Comparison of ENCODE assay signal across 8 mouse cellular contexts in the genomic region with DNA sequence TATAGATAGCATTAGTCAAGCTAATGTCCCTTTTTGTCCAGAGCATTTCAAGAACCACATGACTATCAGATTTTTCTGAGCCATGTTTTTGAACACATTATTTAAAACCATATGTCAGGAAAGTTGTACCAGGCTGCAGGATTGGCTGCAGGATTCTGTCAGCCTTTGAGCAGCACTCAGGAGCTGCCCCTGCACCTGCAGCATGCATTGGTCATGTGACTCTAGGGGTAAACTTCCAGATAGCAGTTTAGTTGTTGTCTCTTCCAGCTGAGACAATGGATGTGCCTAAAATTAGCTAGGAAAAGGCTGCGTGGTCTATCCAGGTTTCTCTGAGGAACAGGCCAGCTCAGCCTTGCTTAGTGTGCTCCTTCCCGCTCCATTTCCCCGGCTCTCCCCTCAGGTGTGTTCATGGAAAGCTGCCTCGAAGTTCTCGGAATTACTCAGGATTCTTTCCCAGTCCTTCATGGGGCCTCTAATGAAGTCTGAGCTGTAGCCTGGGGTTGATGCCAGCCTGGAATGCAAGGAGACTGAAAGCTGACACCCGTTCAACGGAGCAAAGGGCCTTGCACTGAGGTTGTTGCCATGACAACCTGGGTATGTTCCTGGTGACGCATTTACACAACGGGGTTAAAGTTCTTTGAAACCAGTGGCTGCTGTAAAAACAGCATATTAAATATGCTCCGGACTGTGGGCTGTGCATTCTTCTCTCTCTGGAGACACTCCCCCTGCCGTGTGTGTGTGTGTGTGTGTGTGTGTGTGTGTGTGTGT.
DNase-seq lines count a peak whose midpoint lies in the region; ATAC-seq lines count a peak whose summit lies in the region.

No protein-coding gene starts in this region.

- peak overlapping the region; percentile 10 for H3K4me2 ChIP-seq in forebrain, embryonic 16.5 days (ENCODE audit: low read length)
- no peak overlapping the region for H3K4me2 ChIP-seq in hindbrain, embryonic 11.5 days (replicated peaks; ENCODE audit: low read depth, low read length)

- peak overlapping the region; percentile 61; the same call in 1 of the 2 replicates for H3K27ac ChIP-seq in forebrain, embryonic 16.5 days (ENCODE audit: low read length)
- peak overlapping the region; percentile 52; the same call in 1 of the 2 replicates for H3K27ac ChIP-seq in hindbrain, embryonic 11.5 days (ENCODE audit: low read depth, low read length)
- H3K27ac ChIP-seq in midbrain, embryonic 10.5 days (replicated peaks): peak overlapping the region; percentile 86

- no peak overlapping the region for H3K4me3 ChIP-seq in forebrain, embryonic 16.5 days (replicated peaks; ENCODE audit: low read length)
- H3K4me3 ChIP-seq in hindbrain, embryonic 11.5 days (ENCODE audit: low read depth, low read length): no peak overlapping the region
- H3K4me3 ChIP-seq in midbrain, embryonic 10.5 days: peak overlapping the region; percentile 38

- H3K27me3 ChIP-seq in forebrain, embryonic 16.5 days (replicated peaks; ENCODE audit: control insufficient read depth, insufficient read depth, low read length): no peaks in the 10 kb centered on the region
- no peaks in the 10 kb centered on the region for H3K27me3 ChIP-seq in hindbrain, embryonic 11.5 days (ENCODE audit: control insufficient read depth, insufficient read depth, low read length)
- no peaks in the 10 kb centered on the region for H3K27me3 ChIP-seq in midbrain, embryonic 10.5 days (ENCODE audit: low read depth, poor library complexity, severe bottlenecking)

- DNase-seq in NIH3T3 (ENCODE audit: low read depth): peak; percentile 98
- DNase-seq in adrenal gland, postnatal 36 days: peak; percentile 85 to 86
- DNase-seq in hindbrain, embryonic 11.5 days (ENCODE audit: low spot score): peak; percentile 86
- peak; percentile 30 to 38 for DNase-seq in layer of hippocampus, postnatal 10 days (ENCODE audit: low spot score in 2 of 2)
- peak; percentile 81 for DNase-seq in midbrain, embryonic 10.5 days (ENCODE audit: low spot score)
- DNase-seq in testis, postnatal 14 days (ENCODE audit: low spot score): peak; percentile 56
- DNase-seq in spleen, postnatal 4 days (ENCODE audit: low spot score in 2 of 2): no peak

- no peaks in the 10 kb centered on the region for H3K36me3 ChIP-seq in forebrain, embryonic 16.5 days (ENCODE audit: control insufficient read depth, insufficient read depth)
- no peaks in the 10 kb centered on the region for H3K36me3 ChIP-seq in hindbrain, embryonic 11.5 days (ENCODE audit: control insufficient read depth, insufficient read depth, low read length)
- no peaks in the 10 kb centered on the region for H3K36me3 ChIP-seq in midbrain, embryonic 10.5 days

- ATAC-seq in forebrain, embryonic 16.5 days: peak; percentile 91
- peak; percentile 90 for ATAC-seq in hindbrain, embryonic 11.5 days (ENCODE audit: low FRiP score)

- H3K4me1 ChIP-seq in forebrain, embryonic 16.5 days (replicated peaks; ENCODE audit: control insufficient read depth, insufficient read depth, low read length): peaks cover 12% of the 10 kb centered on the region
- peaks cover 6% of the 10 kb centered on the region; the same call in 1 of the 2 replicates for H3K4me1 ChIP-seq in hindbrain, embryonic 11.5 days (replicated peaks; ENCODE audit: control insufficient read depth, insufficient read depth, low read length)
- H3K4me1 ChIP-seq in midbrain, embryonic 10.5 days: peaks cover 23% of the 10 kb centered on the region

- WGBS in forebrain, embryonic 16.5 days: 1% methylated on average over 11 of the region's 11 CpGs
- WGBS in hindbrain, embryonic 11.5 days: under 1% methylated on average over 11 of the region's 11 CpGs
- WGBS in midbrain, embryonic 10.5 days: 4% methylated on average over 11 of the region's 11 CpGs

- H3K9me3 ChIP-seq in forebrain, embryonic 16.5 days (ENCODE audit: control insufficient read depth, low read length): no peaks in the 10 kb centered on the region
- no peaks in the 10 kb centered on the region for H3K9me3 ChIP-seq in hindbrain, embryonic 11.5 days (ENCODE audit: control insufficient read depth, low read length)
- H3K9me3 ChIP-seq in midbrain, embryonic 10.5 days (replicated peaks): no peaks in the 10 kb centered on the region

- H3K9ac ChIP-seq in forebrain, embryonic 16.5 days (replicated peaks; ENCODE audit: low read depth, low read length): peak overlapping the region; percentile 11; the same call in 1 of the 2 replicates
- no peak overlapping the region for H3K9ac ChIP-seq in hindbrain, embryonic 11.5 days (ENCODE audit: low read depth, low read length)

Comparison
In these comparisons a context has a peak if more than half of its experiments do, and no peak if none do; other contexts are left out.
1. DNase-seq: peak in NIH3T3 (single experiment), adrenal gland, postnatal 36 days (2 of 2), hindbrain, embryonic 11.5 days (single experiment), layer of hippocampus, postnatal 10 days (2 of 2), midbrain, embryonic 10.5 days (single experiment) and testis, postnatal 14 days (single experiment); none in spleen, postnatal 4 days (0 of 2).
2. Peak in every context shown above with its lines, with median percentiles within 50 percentile points of each other: H3K27ac ChIP-seq.